Mouse (Mus musculus) lung, postnatal 0 days (tissue): Measurements from ENCODE around the gene Olfr995.

Experiments
- CTCF ChIP-seq: IDR thresholded peaks from 2 replicates; pipeline ENCODE4 v1.5.1; 2016; ENCODE audit warnings: antibody characterized with exemption, mild to moderate bottlenecking
- EP300 ChIP-seq: IDR thresholded peaks from 2 replicates; pipeline ENCODE4 v1.6.1; 2016; ENCODE audit warnings: antibody characterized with exemption, mild to moderate bottlenecking, control low read depth

DNA sequence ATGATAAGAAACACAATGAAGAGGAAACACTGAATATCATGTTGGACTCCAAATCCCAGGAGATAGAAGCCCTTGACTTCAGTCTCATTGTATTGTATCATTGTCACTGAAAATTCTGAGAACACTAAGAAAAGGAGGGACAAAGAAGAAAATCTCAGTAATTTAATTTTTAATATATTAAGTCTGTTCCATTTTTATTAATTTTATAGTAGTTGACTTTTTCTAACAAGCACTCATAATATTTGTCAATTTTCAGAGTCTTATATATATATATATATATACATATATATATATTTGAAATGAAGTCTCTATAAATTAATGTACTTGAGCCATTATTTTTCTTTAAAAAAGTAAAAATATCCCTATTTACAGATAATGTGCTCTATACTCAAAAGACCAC lies 28.7 kb downstream of the Olfr995 start, which contains the start of gene Olfr993:
- no peak for TF ChIP-seq EP300
- no peak for TF ChIP-seq CTCF
